Mouse (Mus musculus) thymus, postnatal 10 days (tissue): ENCODE data around the gene Hrh2.
A peak's percentile ranks its signal among the peaks of the same experiment; 100 is the strongest.

Source experiments
- DNase-seq, 2 experiments: peaks; one replicate each; pipeline ENCODE4 v3.0.0; 2021; ENCODE audit warnings: low spot score in 2 of 2

Hrh2 gene

DNA sequence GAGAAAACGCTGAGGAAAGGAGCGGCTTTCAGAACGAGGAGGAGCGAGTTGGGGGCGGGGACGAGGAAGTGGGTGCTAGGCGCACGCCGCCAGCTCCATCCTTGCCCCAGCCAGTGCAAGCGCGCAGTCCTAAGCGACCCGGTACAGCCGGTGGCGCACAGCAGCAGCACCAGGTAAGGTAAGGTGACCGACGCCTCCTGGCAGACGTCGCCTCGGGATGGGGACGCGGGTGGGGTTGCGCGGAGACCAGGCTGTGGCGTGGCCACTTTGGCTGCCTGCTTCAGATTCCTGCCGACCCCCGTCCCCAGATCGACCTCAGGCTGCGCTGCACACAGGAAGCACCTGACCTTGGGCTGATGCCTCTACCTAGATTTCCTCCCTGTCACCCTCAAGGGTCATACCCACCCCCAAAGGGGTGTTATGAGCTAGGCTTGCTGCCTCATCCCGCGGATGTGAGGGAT is at the start of gene Hrh2:
Gene Hrh2 (plus strand): TSS at position 109 of the 461 bp plus-strand sequence.
- DNase-seq: peak in 1 of 2 experiments; percentile 17

- no peak for DNase-seq
These were observed 48.1 kb upstream of the Hrh2 start for GRCm38 (mm10) chr13:54143788-54144187.

GRCm38 (mm10) chr13:54144624-54145023 is 47.3 kb upstream of the Hrh2 start:
- DNase-seq: no peak

DNA sequence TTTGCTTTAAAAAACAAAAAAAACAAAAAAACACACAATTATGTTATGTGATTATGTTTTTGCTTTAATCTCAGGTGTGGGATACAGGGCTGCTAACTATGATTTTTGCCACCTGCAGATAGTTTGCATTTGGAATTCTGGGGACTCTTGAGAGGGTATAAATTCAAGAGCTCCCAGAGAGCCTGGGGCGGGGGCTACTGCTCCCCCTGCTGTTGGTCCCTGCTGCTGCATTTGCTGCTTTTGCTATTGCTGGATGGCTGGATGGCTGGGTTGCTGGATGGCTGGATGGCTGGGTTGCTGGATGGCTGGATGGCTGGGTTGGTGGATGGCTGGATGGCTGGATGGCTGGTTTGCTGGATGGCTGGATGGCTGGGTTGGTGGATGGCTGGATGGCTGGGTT is 44.6 kb upstream of the Hrh2 start:
- DNase-seq: peak in 1 of 2 experiments; percentile 6

GRCm38 (mm10) chr13:54152421-54152820 is 39.5 kb upstream of the Hrh2 start:
- DNase-seq: no peak

GRCm38 (mm10) chr13:54152911-54153310 is 39.0 kb upstream of the Hrh2 start:
- no peak for DNase-seq

GRCm38 (mm10) chr13:54153672-54154218 is 38.2 kb upstream of the Hrh2 start:
- no peak for DNase-seq

DNA sequence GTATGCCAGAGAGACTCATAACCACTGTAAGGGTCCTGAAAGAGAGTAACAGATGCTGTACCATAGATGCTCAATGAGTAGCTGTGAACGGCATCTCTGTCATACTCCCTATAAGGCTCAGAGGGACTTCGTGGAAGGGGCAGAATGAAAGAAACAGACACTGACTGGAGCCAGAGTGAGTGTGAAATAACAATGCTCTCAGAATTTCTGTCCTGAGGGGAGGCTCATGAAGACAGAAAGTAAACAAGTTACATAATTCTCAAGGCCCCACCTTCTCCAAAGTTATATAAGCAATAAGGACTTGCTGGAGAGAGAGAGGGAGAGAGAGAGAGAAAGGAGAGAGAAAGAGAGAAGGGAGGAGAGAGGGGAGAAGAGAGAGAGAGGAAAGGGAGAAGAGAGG is 36.1 kb upstream of the Hrh2 start:
- DNase-seq: no peak

DNA sequence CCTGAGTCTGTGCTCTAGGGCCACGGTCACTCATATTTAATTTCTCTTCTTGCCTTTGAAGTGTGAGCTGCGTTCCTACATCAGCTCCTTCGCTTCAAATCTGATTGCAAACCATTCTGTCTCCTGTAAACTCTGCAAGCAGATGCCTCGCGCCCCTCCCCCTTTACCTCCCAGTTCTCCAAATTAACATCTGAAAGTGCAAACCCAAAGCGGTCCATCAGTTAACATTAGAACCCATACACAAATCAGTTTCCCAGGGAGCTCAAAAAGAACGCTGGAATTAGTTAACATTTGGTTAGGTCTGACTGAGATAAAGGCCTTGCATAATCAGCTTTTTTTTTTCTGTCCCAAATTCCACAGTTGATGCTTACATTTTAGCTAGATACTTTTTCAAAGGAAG is 32.7 kb upstream of the Hrh2 start:
- no peak for DNase-seq

DNA sequence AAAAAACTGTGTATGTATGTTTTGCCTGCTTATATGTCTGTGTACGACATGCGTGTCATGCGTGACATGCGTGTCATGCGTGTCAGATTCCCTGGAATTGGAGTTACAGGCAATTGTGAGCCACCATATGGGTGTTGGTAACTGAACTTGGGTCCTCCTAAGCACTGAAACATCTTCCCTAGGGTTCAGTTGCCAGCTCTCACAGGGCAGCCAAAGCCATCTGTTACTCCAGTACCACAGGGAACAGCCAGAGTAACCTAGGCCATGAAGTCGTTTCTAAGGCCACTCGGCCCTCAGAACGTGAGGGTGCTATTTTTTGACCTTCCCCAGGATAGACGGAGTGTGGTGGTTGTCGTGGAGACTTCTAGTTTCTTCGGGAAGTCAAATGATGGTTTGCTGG is 32.2 kb upstream of the Hrh2 start:
- no peak for DNase-seq

DNA sequence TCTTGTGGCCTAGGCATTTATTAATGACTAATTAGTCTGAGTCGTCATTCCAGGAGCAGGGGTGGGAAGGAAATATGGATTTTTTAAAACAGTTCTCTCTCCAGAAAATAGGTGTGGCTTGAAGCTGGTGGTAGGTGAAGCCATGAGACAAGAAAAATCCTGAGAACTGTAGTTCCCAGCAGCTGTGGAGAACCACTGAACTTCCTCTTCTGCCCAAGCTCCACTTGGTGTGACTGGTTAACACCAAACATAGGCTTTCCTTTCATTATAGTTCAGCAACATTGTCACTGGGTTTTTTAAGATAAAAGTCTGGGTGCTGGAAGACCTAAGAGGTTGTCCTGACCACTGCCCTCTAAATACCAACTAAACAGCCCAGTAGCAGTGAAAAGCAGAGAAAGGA is 31.4 kb upstream of the Hrh2 start:
- no peak for DNase-seq

DNA sequence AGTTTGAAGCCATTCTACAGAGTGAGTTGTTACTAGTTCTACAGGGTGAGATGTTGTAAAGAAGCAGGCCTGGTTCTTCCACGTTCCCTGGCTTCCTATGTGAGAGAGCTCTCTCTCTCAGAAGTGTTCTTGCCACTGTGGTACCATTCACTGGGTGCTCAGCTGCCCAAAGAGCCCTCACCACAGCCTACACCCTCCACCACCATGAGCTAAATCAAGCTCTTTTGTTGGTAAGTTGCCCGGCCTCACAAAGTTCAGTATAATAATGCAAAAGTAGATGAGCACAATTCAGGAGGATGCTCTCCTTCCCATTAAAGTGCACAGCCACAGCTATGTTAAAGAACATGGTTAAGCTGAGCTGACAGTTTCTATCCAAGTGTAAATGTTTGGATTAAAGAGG is 30.4 kb upstream of the Hrh2 start:
- no peak for DNase-seq

DNA sequence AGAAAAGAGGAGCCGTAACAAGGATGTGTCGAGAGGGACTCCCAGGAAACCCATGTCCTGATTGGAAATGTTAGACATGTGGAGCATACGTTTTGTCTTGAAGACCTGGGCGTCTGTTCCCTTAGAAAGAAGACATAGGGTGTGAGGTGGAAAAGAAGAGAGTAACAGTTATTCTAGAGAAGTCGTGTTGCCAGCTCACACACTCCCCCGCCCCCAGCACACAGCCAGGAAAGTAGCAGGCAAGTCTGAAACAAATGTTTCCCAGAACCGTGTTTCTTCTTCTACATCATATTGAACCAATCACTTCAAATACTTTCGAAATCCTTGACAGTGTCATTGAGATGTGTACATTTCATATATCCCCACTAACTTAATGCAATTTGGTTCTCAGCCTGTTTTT is 28.6 kb upstream of the Hrh2 start:
- no peak for DNase-seq

DNA sequence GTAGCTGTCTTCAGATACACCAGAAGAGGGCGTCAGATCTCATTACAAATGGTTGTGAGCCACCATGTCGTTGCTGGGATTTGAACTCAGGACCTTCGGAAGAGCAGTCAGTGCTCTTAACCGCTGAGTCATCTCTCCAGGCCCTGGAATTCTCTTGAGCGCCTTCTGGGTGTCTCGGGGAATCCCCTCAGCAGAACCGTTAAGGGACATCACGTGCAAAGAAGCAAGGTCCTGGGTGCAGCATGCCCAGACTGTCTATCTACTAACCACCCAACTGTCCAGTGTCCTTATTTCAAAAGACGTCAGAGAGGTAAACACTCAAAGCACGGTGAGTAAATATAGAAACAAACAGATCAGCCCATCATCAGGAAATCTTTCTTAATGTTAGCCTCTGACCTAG is 27.5 kb upstream of the Hrh2 start:
- no peak for DNase-seq

DNA sequence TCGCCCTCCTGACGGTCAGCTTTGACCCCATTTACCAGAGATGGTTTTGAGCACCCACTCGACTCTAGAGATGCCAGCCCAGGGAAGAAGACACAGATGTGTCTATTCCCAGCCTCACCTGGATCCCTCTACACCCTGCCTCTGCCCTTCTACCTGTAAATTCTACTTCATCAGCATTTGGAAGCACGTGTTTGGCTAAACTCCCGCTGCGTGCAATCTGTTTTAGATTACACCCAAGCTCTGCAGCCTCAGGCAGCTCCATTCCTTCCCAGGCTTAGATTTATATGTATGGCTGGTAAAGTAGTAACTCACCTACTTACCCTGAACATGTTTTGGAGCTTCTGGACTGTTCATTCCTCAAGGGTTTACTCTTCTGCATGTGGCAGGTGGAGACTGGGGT is 26.9 kb upstream of the Hrh2 start:
- no peak for DNase-seq

DNA sequence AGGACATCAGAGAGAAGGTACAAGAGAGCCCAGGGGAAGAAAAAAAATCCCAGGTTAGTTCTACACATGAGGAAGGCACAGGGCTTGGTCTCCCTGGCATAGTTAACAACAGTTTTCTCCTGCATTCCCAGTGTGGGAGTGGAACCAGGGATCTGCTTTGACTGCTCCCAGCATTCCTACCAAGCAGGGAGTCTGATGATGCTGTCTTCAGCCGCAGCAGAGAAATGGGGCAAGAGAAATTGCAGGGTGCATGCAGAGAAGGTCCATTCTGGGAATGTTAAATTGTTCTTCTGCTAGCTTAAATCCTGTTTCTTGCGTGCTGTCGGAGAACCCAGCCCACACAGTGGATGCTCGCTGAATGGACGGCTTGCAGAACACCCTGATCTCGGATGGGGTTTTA is 26.2 kb upstream of the Hrh2 start:
- no peak for DNase-seq

GRCm38 (mm10) chr13:54167036-54167435 is 24.9 kb upstream of the Hrh2 start:
- no peak for DNase-seq

DNA sequence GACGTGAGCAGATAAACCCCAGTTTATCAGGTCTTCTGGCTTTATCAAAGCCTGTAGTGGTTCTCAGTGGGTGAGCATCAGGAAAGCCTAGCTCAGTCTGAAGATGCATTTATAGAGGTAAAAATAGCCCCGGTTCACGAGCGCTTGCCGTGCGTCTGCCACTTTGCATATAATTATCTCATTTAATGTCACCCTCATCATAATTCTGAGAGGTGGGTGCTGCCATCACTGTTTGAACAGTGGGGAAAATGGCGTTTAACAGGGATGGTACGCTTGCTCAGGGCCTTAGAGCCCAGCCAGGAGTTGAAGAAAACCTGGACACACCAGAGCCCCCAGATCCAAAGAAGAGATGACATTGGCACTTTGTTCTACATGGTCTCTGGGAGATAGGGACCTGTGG is 23.3 kb upstream of the Hrh2 start:
- DNase-seq: no peak

DNA sequence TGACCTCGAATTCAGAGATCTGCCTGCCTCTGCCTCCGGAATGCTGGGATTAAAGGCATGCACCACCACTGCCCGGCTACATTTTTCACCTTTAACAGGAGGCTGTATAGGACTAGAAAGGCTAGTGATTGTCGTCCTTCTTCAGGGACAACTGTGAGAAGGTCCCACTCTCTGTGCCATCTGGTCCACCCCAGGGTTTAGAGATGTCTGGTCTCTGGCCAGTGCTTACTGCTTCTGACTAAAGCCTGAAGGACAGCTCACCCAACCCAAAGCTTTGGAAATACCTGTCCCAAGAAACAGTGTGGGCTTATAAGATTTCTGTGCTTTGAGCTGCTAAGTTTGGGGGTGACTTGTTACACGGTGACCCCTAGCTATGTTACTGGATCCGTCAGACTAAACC is 21.6 kb upstream of the Hrh2 start:
- DNase-seq: no peak

DNA sequence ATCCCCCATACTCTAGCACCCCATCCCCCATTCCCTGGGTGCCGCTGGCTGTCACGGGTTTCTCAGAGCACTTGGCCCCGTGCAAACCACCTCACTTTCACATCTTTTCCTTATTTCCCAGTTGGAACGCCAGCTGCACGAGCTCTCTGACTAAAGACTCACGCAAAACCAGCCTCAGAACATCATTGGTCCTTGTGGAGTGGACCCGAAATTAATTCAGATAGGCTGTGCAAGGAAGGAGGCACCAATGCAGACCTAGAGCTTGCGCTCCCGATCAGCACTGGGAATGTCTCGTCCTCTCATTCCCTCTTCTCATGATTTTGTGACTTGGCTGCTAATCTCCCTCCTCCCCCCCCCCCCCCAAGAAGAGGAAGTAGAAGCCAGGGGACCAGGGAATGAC is 20.6 kb upstream of the Hrh2 start:
- DNase-seq: no peak

- no peak for DNase-seq
These were observed 20.2 kb upstream of the Hrh2 start for GRCm38 (mm10) chr13:54171761-54172160.

GRCm38 (mm10) chr13:54173941-54174340 is 18.0 kb upstream of the Hrh2 start:
- no peak for DNase-seq

- no peak for DNase-seq
These were observed 17.2 kb upstream of the Hrh2 start for GRCm38 (mm10) chr13:54174703-54175102.

- DNase-seq: no peak
These were observed 16.5 kb upstream of the Hrh2 start for GRCm38 (mm10) chr13:54175426-54175825.
